Mouse (Mus musculus): Measurements from ENCODE around the gene Rtn1. TPM values are rescaled to one million over a fixed set of nuclear protein-coding genes. Genes with fewer than 3 reads are reported as not detected.

The Rtn1 gene
- polyA plus RNA-seq (2014; fragmentation: Nextera tagmentation; extraction: Ambion mirVana): 488 and 505 TPM in 2 replicates

GRCm38 (mm10) chr12:72408954-72409353 lies at the start of gene Rtn1:
Gene Rtn1 (minus strand): TSS chr12:72409054.
- Histone ChIP-seq H3K9ac (ENCODE audit: low read depth, low read length) (peak within 1 kb of the TSS; percentile 73), H3K4me2 (replicated peaks; ENCODE audit: low read depth, low read length) (peak within 1 kb of the TSS; percentile 95), H3K36me3 (ENCODE audit: control insufficient read depth, insufficient read depth, low read length) (no peaks in the 10 kb centered on the region), H3K4me1 (replicated peaks; ENCODE audit: control insufficient read depth, insufficient read depth, low read length) (0 out of 2 replicates have a peak, but pooled peaks cover 10% of the 10 kb centered on the region), H3K9me3 (ENCODE audit: control insufficient read depth, low read length) (no peaks in the 10 kb centered on the region), H3K27me3 (ENCODE audit: control insufficient read depth, insufficient read depth, low read length) (peaks cover 3% of the 10 kb centered on the region; the same call in 1 of the 2 replicates), H3K4me3 (ENCODE audit: low read depth, low read length) (peak within 1 kb of the TSS; percentile 83), H3K27ac (ENCODE audit: low read depth, low read length) (peak within 1 kb of the TSS; percentile 60; the same call in 1 of the 2 replicates)
- no peak for DNase-seq (ENCODE audit: low spot score)
- 36% methylated on average over 6 of the region's 6 CpGs for WGBS
- no peak for ATAC-seq (ENCODE audit: low FRiP score)

GRCm38 (mm10) chr12:72453941-72454340 lies 45.1 kb upstream of the Rtn1 start:
- no peaks in the 10 kb centered on the region for H3K4me1 ChIP-seq (replicated peaks; ENCODE audit: control insufficient read depth, insufficient read depth, low read length)
- H3K27me3 ChIP-seq (ENCODE audit: control insufficient read depth, insufficient read depth, low read length): no peaks in the 10 kb centered on the region
- WGBS: 85% methylated on average over 17 of the region's 17 CpGs
- no peak overlapping the region for H3K4me2 ChIP-seq (replicated peaks; ENCODE audit: low read depth, low read length)
- DNase-seq (ENCODE audit: low spot score) (no peak), ATAC-seq (ENCODE audit: low FRiP score) (no peak)
- no peak overlapping the region for H3K27ac ChIP-seq (ENCODE audit: low read depth, low read length)
- no peak overlapping the region for H3K9ac ChIP-seq (ENCODE audit: low read depth, low read length)
- no peaks in the 10 kb centered on the region for H3K9me3 ChIP-seq (ENCODE audit: control insufficient read depth, low read length)
- H3K36me3 ChIP-seq (ENCODE audit: control insufficient read depth, insufficient read depth, low read length): no peaks in the 10 kb centered on the region
- no peak overlapping the region for H3K4me3 ChIP-seq (ENCODE audit: low read depth, low read length)

GRCm38 (mm10) chr12:72441839-72442576 lies 33.2 kb upstream of the Rtn1 start, which contains the start of gene Lrrc9:
Gene Lrrc9 (plus strand): TSS chr12:72441866.
- under 1% methylated on average over 30 of the region's 31 CpGs for WGBS
- ATAC-seq (ENCODE audit: low FRiP score): peak; percentile 96
- peak within 1 kb of the TSS; percentile 51; the same call in 1 of the 2 replicates for H3K27ac ChIP-seq (ENCODE audit: low read depth, low read length)

GRCm38 (mm10) chr12:72438961-72439480 lies 30.2 kb upstream of the Rtn1 start:
- Histone ChIP-seq H3K4me1 (replicated peaks; ENCODE audit: control insufficient read depth, insufficient read depth, low read length) (no peaks in the 10 kb centered on the region), H3K4me2 (replicated peaks; ENCODE audit: low read depth, low read length) (no peak overlapping the region), H3K4me3 (ENCODE audit: low read depth, low read length) (no peak overlapping the region), H3K9ac (ENCODE audit: low read depth, low read length) (no peak overlapping the region), H3K27me3 (ENCODE audit: control insufficient read depth, insufficient read depth, low read length) (no peaks in the 10 kb centered on the region), H3K36me3 (ENCODE audit: control insufficient read depth, insufficient read depth, low read length) (no peaks in the 10 kb centered on the region), H3K27ac (ENCODE audit: low read depth, low read length) (no peak overlapping the region), H3K9me3 (ENCODE audit: control insufficient read depth, low read length) (no peaks in the 10 kb centered on the region)
- DNase-seq (ENCODE audit: low spot score) (no peak), ATAC-seq (ENCODE audit: low FRiP score) (no peak)
- WGBS: 76% methylated on average over 6 of the region's 6 CpGs

More at GRCm38 (mm10) chr12:72441839-72442576, 33.2 kb upstream of the Rtn1 start, which contains the start of gene Lrrc9:
- Histone ChIP-seq H3K9me3 (ENCODE audit: control insufficient read depth, low read length) (no peaks in the 10 kb centered on the region), H3K36me3 (ENCODE audit: control insufficient read depth, insufficient read depth, low read length) (no peaks in the 10 kb centered on the region), H3K4me3 (ENCODE audit: low read depth, low read length) (peak within 1 kb of the TSS; percentile 38), H3K4me2 (replicated peaks; ENCODE audit: low read depth, low read length) (peak within 1 kb of the TSS; percentile 55), H3K9ac (ENCODE audit: low read depth, low read length) (peak within 1 kb of the TSS; percentile 46), H3K27me3 (ENCODE audit: control insufficient read depth, insufficient read depth, low read length) (no peaks in the 10 kb centered on the region), H3K4me1 (replicated peaks; ENCODE audit: control insufficient read depth, insufficient read depth, low read length) (no peaks in the 10 kb centered on the region)
- peak; percentile 90 for DNase-seq (ENCODE audit: low spot score)

- no peak overlapping the region for H3K9ac ChIP-seq (ENCODE audit: low read depth, low read length)
- H3K4me2 ChIP-seq (replicated peaks; ENCODE audit: low read depth, low read length): no peak overlapping the region
- H3K4me3 ChIP-seq (ENCODE audit: low read depth, low read length): no peak overlapping the region
- DNase-seq (ENCODE audit: low spot score) (no peak), ATAC-seq (ENCODE audit: low FRiP score) (no peak)
- no peak overlapping the region for H3K27ac ChIP-seq (ENCODE audit: low read depth, low read length)
- no peaks in the 10 kb centered on the region for H3K36me3 ChIP-seq (ENCODE audit: control insufficient read depth, insufficient read depth, low read length)
- WGBS: 69% methylated on average over 10 of the region's 10 CpGs
- H3K27me3 ChIP-seq (ENCODE audit: control insufficient read depth, insufficient read depth, low read length): no peaks in the 10 kb centered on the region
- no peaks in the 10 kb centered on the region for H3K4me1 ChIP-seq (replicated peaks; ENCODE audit: control insufficient read depth, insufficient read depth, low read length)
- no peaks in the 10 kb centered on the region for H3K9me3 ChIP-seq (ENCODE audit: control insufficient read depth, low read length)
These were observed 29.0 kb upstream of the Rtn1 start for GRCm38 (mm10) chr12:72437676-72438341.

- no peak overlapping the region for H3K4me3 ChIP-seq (ENCODE audit: low read depth, low read length)
- WGBS: 79% methylated on average over 9 of the region's 9 CpGs
- ATAC-seq (ENCODE audit: low FRiP score) (no peak), DNase-seq (ENCODE audit: low spot score) (no peak)
- no peaks in the 10 kb centered on the region for H3K9me3 ChIP-seq (ENCODE audit: control insufficient read depth, low read length)
- H3K4me1 ChIP-seq (replicated peaks; ENCODE audit: control insufficient read depth, insufficient read depth, low read length): no peaks in the 10 kb centered on the region
- H3K36me3 ChIP-seq (ENCODE audit: control insufficient read depth, insufficient read depth, low read length): no peaks in the 10 kb centered on the region
- no peak overlapping the region for H3K27ac ChIP-seq (ENCODE audit: low read depth, low read length)
- no peak overlapping the region for H3K9ac ChIP-seq (ENCODE audit: low read depth, low read length)
- no peak overlapping the region for H3K4me2 ChIP-seq (replicated peaks; ENCODE audit: low read depth, low read length)
- H3K27me3 ChIP-seq (ENCODE audit: control insufficient read depth, insufficient read depth, low read length): no peaks in the 10 kb centered on the region
These were observed 24.5 kb upstream of the Rtn1 start for GRCm38 (mm10) chr12:72433241-72433865.

GRCm38 (mm10) chr12:72432209-72432608 lies 23.4 kb upstream of the Rtn1 start:
- no peak for ATAC-seq (ENCODE audit: low FRiP score)
- H3K4me1 ChIP-seq (replicated peaks; ENCODE audit: control insufficient read depth, insufficient read depth, low read length): no peaks in the 10 kb centered on the region

GRCm38 (mm10) chr12:72427722-72428126 lies 18.9 kb upstream of the Rtn1 start:
- ATAC-seq (ENCODE audit: low FRiP score) (peak; percentile 45; the same call in 1 of the 2 replicates), DNase-seq (ENCODE audit: low spot score) (peak; percentile 85)
- no peaks in the 10 kb centered on the region for H3K27me3 ChIP-seq (ENCODE audit: control insufficient read depth, insufficient read depth, low read length)
- no peak overlapping the region for H3K27ac ChIP-seq (ENCODE audit: low read depth, low read length)
- 34% methylated on average over 11 of the region's 11 CpGs for WGBS
- H3K9ac ChIP-seq (ENCODE audit: low read depth, low read length): no peak overlapping the region
- H3K4me2 ChIP-seq (replicated peaks; ENCODE audit: low read depth, low read length): no peak overlapping the region
- no peaks in the 10 kb centered on the region for H3K9me3 ChIP-seq (ENCODE audit: control insufficient read depth, low read length)
- H3K36me3 ChIP-seq (ENCODE audit: control insufficient read depth, insufficient read depth, low read length): no peaks in the 10 kb centered on the region
- no peaks in the 10 kb centered on the region for H3K4me1 ChIP-seq (replicated peaks; ENCODE audit: control insufficient read depth, insufficient read depth, low read length)
- H3K4me3 ChIP-seq (ENCODE audit: low read depth, low read length): no peak overlapping the region

More at GRCm38 (mm10) chr12:72432209-72432608, 23.4 kb upstream of the Rtn1 start:
- Histone ChIP-seq H3K27me3 (ENCODE audit: control insufficient read depth, insufficient read depth, low read length) (no peaks in the 10 kb centered on the region), H3K9me3 (ENCODE audit: control insufficient read depth, low read length) (no peaks in the 10 kb centered on the region), H3K27ac (ENCODE audit: low read depth, low read length) (no peak overlapping the region), H3K4me2 (replicated peaks; ENCODE audit: low read depth, low read length) (no peak overlapping the region), H3K9ac (ENCODE audit: low read depth, low read length) (no peak overlapping the region), H3K4me3 (ENCODE audit: low read depth, low read length) (no peak overlapping the region), H3K36me3 (ENCODE audit: control insufficient read depth, insufficient read depth, low read length) (no peaks in the 10 kb centered on the region)
- DNase-seq (ENCODE audit: low spot score): no peak
- WGBS: 89% methylated on average over 4 of the region's 4 CpGs

Measured in hindbrain, embryonic 11.5 days (tissue).